Mouse (Mus musculus) embryonic facial prominence, embryonic 13.5 days (tissue): ENCODE data around the gene Adcy5. TPM values are rescaled to one million over a fixed set of nuclear protein-coding genes. Genes with fewer than 3 reads are reported as not detected.

Source experiments
- ATAC-seq: fragments of 200-750 bp; cut with Nextera tagmentation; 2 replicates; pipeline ENCODE4 v1.8.0; 2017; ENCODE audit warnings: low read depth; ENCODE audit not compliant: insufficient number of reproducible peaks, insufficient read depth, low FRiP score, low TSS enrichment
- H3K27ac ChIP-seq: fragments of 300-500 bp; sonication (generic); 2 replicates; pipeline ENCODE4 v1.5.1; 2015; ENCODE audit warnings: moderate library complexity, mild to moderate bottlenecking, inconsistent platforms
- H3K27me3 ChIP-seq: fragments of 300-500 bp; sonication (generic); 2 replicates; pipeline ENCODE4 v1.6.1; 2015; ENCODE audit warnings: mild to moderate bottlenecking, inconsistent platforms
- H3K36me3 ChIP-seq: fragments of 300-500 bp; sonication (generic); 2 replicates; pipeline ENCODE4 v1.6.1; 2015; ENCODE audit warnings: mild to moderate bottlenecking, inconsistent platforms
- H3K4me1 ChIP-seq: fragments of 300-500 bp; sonication (generic); 2 replicates; pipeline ENCODE4 v1.6.1; 2015; ENCODE audit warnings: inconsistent platforms
- H3K4me2 ChIP-seq: fragments of 300-500 bp; sonication (generic); 2 replicates; pipeline ENCODE4 v1.6.1; 2015; ENCODE audit warnings: moderate library complexity, mild to moderate bottlenecking, inconsistent platforms
- H3K4me3 ChIP-seq: fragments of 300-500 bp; sonication (generic); 2 replicates; pipeline ENCODE4 v1.5.1; 2015; ENCODE audit warnings: mild to moderate bottlenecking, inconsistent platforms
- H3K9ac ChIP-seq: fragments of 300-500 bp; sonication (generic); 2 replicates; pipeline ENCODE4 v1.6.1; 2015; ENCODE audit warnings: mild to moderate bottlenecking, inconsistent platforms
- H3K9me3 ChIP-seq: fragments of 300-500 bp; sonication (generic); 2 replicates; pipeline ENCODE4 v1.6.1; 2016; ENCODE audit warnings: inconsistent platforms
- WGBS: fragments of 180-500 bp; shearing (Covaris S2); methylation state at CpG from one replicate; pipeline ENCODE4 v1.1.7; 2015; ENCODE audit warnings: mixed read lengths; 5-methylcytosine and 5-hydroxymethylcytosine counted together
- polyA plus RNA-seq: library from polyadenylated mRNA; unstranded; fragments of >200 nt; fragmentation: Nextera tagmentation; extraction: Ambion mirVana; gene quantifications from 2 replicates; pipeline ENCODE4 v1.2.1, GENCODE M21; 2015

The Adcy5 gene
- polyA plus RNA-seq, 1 experiment from 2014 or later = 3.0 TPM

- Histone ChIP-seq H3K9ac (no peak overlapping the region), H3K4me2 (no peak overlapping the region), H3K27ac (no peak overlapping the region), H3K36me3 (no peaks in the 10 kb centered on the region), H3K27me3 (no peaks in the 10 kb centered on the region), H3K4me1 (peaks cover 5% of the 10 kb centered on the region; the same call in 1 of the 2 replicates), H3K9me3 (no peaks in the 10 kb centered on the region), H3K4me3 (no peak overlapping the region)
- WGBS = 89% methylated on average over 2 of the region's 2 CpGs
- no peak for ATAC-seq
Measured at GRCm38 (mm10) chr16:35319773-35320172, 165.1 kb downstream of the Adcy5 start.

DNA sequence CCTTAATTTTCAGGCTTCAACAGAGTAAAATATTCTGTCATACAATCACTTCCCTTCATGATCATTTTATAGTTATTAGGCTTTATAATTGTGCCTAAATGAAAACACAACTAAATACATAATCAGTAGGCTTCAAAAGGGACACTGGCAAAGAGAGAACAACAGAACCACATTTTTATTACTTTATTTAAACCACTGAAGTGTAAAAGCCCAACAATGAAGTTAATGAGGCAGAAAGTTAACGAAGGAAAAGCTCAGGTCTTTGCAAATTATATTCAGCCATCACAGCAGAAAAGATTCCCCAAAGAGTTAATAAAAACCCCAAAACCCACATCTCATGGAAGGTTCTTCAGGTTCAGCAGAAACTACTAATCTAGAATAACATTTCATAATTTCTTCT is 175.8 kb downstream of the Adcy5 start:
- Histone ChIP-seq H3K27me3 (no peaks in the 10 kb centered on the region), H3K27ac (no peak overlapping the region), H3K36me3 (peaks cover 15% of the 10 kb centered on the region), H3K9ac (no peak overlapping the region), H3K4me1 (no peaks in the 10 kb centered on the region), H3K4me3 (no peak overlapping the region), H3K9me3 (no peaks in the 10 kb centered on the region), H3K4me2 (no peak overlapping the region)
- 80% methylated on average over 1 of the region's 1 CpGs for WGBS
- no peak for ATAC-seq

Other genes with a start within 250 kb of the Adcy5 start
- 87.5 and 87.8 TPM in 2 replicates for gene Hacd2, start 132.4 kb upstream of the Adcy5 start, polyA plus RNA-seq
- gene Sec22a, start 209.0 kb downstream of the Adcy5 start, polyA plus RNA-seq = 51.3 and 54.4 TPM in 2 replicates